18 mouse cellular contexts compared by ENCODE assay signal in the genomic region with DNA sequence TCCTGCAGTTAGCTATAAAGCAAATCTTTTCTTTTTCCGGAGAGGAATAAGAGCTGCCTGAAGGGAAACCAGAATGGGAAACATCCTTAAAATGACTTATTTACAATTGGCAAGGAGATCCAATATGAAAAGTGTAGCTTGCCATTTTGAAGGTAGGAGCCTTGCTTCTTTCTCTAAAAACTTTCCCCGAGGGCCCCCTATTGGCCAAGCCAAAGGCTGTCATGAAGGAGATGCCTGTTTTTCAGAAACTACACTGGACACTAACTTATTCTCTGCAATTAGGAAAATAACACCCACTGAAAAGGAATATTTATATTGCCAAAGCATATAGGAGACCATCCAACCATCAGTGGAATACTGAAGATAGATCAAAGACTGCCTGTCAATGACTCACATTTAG.
DNase-seq lines count a peak whose midpoint lies in the region; ATAC-seq lines count a peak whose summit lies in the region.
"Had no signal": no experiment of that assay in that cellular context is flagged by ENCODE, and none has a peak within 500 bp of the region (broad histone marks: within the 10 kb centered on the region; RNA-seq: fewer than 3 reads in every experiment).

No protein-coding gene starts in this region.

- peak; percentile 4 for DNase-seq in adrenal gland, postnatal 14 days
- no peak for DNase-seq in adrenal gland, adult 18-20 months (ENCODE audit: low spot score in 2 of 2)
- DNase-seq in layer of hippocampus, postnatal 10 days (ENCODE audit: low spot score in 2 of 2) = peak; percentile 4 to 12
- DNase-seq in layer of hippocampus, adult 9-10 months (ENCODE audit: low spot score) = no peak
- DNase-seq in 3T3-L1 (ENCODE audit: low read depth, low spot score) = peak; percentile 4
- peak; percentile 36 for DNase-seq in ZHBTc4 (ENCODE audit: low read depth, low spot score)
- no peak for DNase-seq in frontal cortex, postnatal 14 days (ENCODE audit: low spot score in 2 of 2)
- DNase-seq: adrenal gland, postnatal 25 days; cerebellum, adult 18-20 months; cerebellum, postnatal 25 days; gastrocnemius, postnatal 14 days; kidney, adult 11 months; kidney, postnatal 25 days; thymus, postnatal 36 days had no signal

- no peak for ATAC-seq in inflammation-experienced regulatory T-cells, adult 6 months
- ATAC-seq: activated CD4-positive, CD25-positive, alpha-beta regulatory T cell, adult 4 months; CD4-positive, CD25-positive, alpha-beta regulatory T cell, adult 4 months; hindbrain, postnatal 0 days had no signal

Comparison
In these comparisons a context has a peak if more than half of its experiments do, and no peak if none do; other contexts are left out.
1. DNase-seq: peak in adrenal gland, postnatal 14 days (single experiment), layer of hippocampus, postnatal 10 days (2 of 2), 3T3-L1 (single experiment) and ZHBTc4 (single experiment); none in adrenal gland, adult 18-20 months (0 of 2), layer of hippocampus, adult 9-10 months (single experiment) and frontal cortex, postnatal 14 days (0 of 2).